Mouse (Mus musculus): ENCODE results near the gene Pde4c.

GRCm38 (mm10) chr8:70703287-70703686 lies 20.2 kb upstream of the Pde4c start, which contains the start of gene Iqcn:
- TF ChIP-seq E2F4 (IDR thresholded peaks at IDR 0.05; ENCODE audit: insufficient replicate concordance, low read depth, low read length), result no peak
- TF ChIP-seq CTCF (conservative IDR thresholded peaks at IDR 0.05 in 1 of 2, IDR thresholded peaks at IDR 0.05 in 1 of 2; ENCODE audit: low read depth in 2 of 2, low read length in 2 of 2), result no peak
- TF ChIP-seq GABPA (IDR thresholded peaks at IDR 0.05; ENCODE audit: insufficient replicate concordance, low read depth, low read length), result no peak
- TF ChIP-seq EP300 (IDR thresholded peaks at IDR 0.05; ENCODE audit: low read length), result no peak
- no peak for TF ChIP-seq RAD21 (IDR thresholded peaks at IDR 0.05; ENCODE audit: low read depth, low read length)
- TF ChIP-seq HCFC1 (IDR thresholded peaks at IDR 0.05; ENCODE audit: low read depth, low read length), result no peak
- TF ChIP-seq SMC3 (IDR thresholded peaks at IDR 0.05; ENCODE audit: low read depth, low read length), result no peak
- no peak for TF ChIP-seq JUN (IDR thresholded peaks at IDR 0.05; ENCODE audit: insufficient read depth, low read depth, low read length)
- TF ChIP-seq MYC (IDR thresholded peaks at IDR 0.05; ENCODE audit: low read depth, low read length), result no peak
- TF ChIP-seq POLR2AphosphoS2 (IDR thresholded peaks at IDR 0.05; ENCODE audit: low read depth, low read length), result no peak
- TF ChIP-seq UBTF (IDR thresholded peaks at IDR 0.05; ENCODE audit: low read depth, low read length), result no peak

Measured in CH12.LX (cell line).